Mouse (Mus musculus): ENCODE measurements around the gene Nog. TPM values are rescaled to one million over a fixed set of nuclear protein-coding genes. Genes with fewer than 3 reads are reported as not detected.
A peak's percentile ranks its signal among the peaks of the same experiment; 100 is the strongest.

Gene Nog
- polyA plus RNA-seq, 1 experiment from 2014 or later, result 2.4 TPM

DNA sequence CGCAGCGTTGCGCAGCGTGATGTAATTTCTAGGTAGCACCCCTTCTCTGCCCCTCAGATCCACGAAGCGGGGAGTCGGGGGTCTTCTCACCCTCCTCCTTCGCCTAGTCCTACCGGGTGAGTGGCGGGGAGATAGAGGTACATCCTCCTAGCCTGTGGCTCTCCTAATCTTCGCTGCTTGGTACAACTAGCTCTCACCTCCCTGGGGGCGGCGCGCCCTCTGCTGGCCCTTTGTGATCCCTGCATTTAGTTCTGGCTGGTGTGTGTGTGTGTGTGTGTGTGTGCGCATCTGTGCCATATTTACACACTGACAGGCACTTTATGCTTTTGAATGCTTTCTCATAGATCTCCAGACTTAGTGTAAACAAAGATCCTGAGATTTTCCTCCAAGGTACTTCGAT, 1.3 kb upstream of the Nog start:
- ATAC-seq (ENCODE audit: insufficient read depth, low FRiP score, low read depth), result peak; percentile 47; the same call in 1 of the 2 replicates
- WGBS, result under 1% methylated on average over 16 of the region's 16 CpGs
- Histone ChIP-seq H3K36me3 (no peaks in the 10 kb centered on the region), H3K9ac (no peak overlapping the region), H3K4me2 (peak overlapping the region; percentile 97), H3K27ac (no peak overlapping the region), H3K27me3 (replicated peaks) (peaks cover 30% of the 10 kb centered on the region), H3K9me3 (no peaks in the 10 kb centered on the region), H3K4me3 (replicated peaks) (peak overlapping the region; percentile 62), H3K4me1 (peaks cover 15% of the 10 kb centered on the region)

DNA sequence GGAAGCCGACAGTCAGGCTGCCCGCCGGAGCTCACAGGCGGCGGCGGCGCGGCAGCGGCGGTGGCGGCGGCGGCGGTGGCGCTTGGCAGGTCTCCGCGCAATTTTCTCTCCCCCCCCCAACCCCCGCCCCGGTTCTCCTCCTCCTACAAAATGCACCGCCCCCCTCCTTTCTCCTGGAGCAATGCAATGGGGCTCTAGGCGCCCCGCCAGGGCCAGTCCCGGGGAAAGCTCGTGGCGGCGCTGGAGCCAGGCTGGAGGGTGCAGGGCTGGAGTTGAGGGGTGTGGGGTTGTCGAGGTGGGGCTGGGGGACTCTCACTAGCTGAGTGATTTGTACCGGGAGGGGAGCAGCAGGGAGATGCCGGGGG, 666 bp upstream of the Nog start:
- peak; percentile 37 for ATAC-seq (ENCODE audit: insufficient read depth, low FRiP score, low read depth)
- peak overlapping the region; percentile 58 for H3K27ac ChIP-seq
- peaks cover 20% of the 10 kb centered on the region for H3K4me1 ChIP-seq
- H3K9me3 ChIP-seq, result no peaks in the 10 kb centered on the region
- peak overlapping the region; percentile 62 for H3K4me3 ChIP-seq (replicated peaks)
- H3K27me3 ChIP-seq (replicated peaks), result peaks cover 30% of the 10 kb centered on the region
- peak overlapping the region; percentile 97 for H3K4me2 ChIP-seq
- peak overlapping the region; percentile 33; the same call in 1 of the 2 replicates for H3K9ac ChIP-seq
- H3K36me3 ChIP-seq, result no peaks in the 10 kb centered on the region
- 0% methylated on average over 15 of the region's 29 CpGs for WGBS

DNA sequence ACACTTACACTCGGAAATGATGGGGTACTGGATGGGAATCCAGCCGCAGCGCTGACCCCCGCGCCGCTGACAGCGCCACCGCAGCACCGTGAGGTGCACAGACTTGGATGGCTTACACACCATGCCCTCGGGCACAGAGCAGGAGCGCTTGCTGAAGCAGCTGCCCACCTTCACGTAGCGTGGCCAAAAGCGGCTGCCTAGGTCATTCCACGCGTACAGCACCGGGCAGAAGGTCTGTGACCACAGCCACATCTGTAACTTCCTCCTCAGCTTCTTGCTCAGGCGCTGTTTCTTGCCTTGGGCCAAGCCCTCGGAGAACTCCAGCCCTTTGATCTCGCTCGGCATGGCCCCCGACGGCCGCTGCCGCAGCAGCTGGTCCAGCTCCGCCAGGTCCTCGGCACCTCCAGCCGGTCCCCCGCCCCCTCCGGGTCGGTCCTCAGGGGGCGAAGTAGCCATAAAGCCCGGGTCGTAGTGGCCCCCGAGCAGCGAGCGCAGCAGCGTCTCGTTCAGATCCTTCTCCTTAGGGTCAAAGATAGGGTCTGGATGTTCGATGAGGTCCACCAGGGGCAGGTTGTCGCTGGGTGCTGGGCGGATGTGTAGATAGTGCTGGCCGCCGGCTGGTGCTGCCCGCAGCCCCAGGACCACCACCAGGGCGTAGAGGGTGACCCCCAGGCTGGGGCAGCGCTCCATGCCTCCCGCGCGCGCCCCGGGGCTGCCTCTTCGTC, 639 bp downstream of the Nog start:
- H3K27ac ChIP-seq, result peak overlapping the region; percentile 58
- H3K9ac ChIP-seq, result peak overlapping the region; percentile 33
- peaks cover 24% of the 10 kb centered on the region for H3K4me1 ChIP-seq
- peak overlapping the region; percentile 97 for H3K4me2 ChIP-seq
- under 1% methylated on average over 53 of the region's 53 CpGs for WGBS
- peak overlapping the region; percentile 62 for H3K4me3 ChIP-seq (replicated peaks)
- H3K27me3 ChIP-seq (replicated peaks), result peaks cover 30% of the 10 kb centered on the region
- ATAC-seq (ENCODE audit: insufficient read depth, low FRiP score, low read depth), result no peak
- no peaks in the 10 kb centered on the region for H3K36me3 ChIP-seq
- H3K9me3 ChIP-seq, result no peaks in the 10 kb centered on the region

DNA sequence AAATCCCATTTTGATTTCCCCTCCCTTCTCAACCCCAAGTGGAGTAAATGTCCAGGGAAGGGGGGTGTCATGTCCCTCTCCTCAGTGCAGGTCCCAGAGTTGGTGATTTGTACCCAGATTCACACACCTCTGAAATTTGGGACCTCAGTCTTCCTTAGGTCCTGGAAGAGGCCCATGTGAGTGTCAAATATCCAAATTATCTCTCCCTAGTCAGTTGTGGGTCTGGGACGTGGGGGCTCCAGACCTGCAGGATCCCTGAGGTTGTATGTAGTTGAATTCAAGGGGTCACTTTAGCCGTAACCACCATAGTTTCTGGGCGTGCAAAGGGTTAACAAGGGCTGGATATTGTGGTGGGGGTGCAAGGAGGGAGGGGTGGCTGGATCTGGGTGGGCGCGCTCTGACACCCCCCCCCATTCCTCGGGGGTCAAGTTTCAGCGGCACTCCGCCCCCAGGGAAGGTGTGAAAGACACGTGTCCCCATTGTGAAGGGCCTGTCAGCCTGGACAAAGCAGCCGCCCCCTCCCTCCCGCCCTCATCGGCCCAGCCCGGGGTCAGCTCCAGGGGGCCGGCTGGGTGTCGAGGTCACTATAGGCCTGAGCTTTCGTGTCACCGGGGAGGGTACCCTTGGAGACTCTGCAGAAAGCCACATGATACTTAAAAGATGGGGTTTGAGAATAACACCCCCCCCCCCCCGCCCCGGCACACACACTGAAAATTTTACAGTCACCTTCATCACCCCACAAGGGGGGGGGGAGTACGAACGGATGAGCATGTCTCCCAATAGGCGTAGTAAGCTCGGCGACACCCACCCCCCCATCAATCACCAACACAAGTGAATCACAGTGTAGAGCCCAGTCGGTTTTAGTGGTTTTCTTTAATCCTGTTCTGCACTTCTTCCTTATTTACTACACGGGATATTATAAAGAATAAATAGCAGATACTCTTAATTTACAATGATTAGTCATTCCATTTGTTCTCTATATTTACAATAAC, 2.1 kb downstream of the Nog start:
- Histone ChIP-seq H3K9ac (no peak overlapping the region), H3K9me3 (no peaks in the 10 kb centered on the region), H3K4me2 (peak overlapping the region; percentile 78), H3K36me3 (no peaks in the 10 kb centered on the region), H3K27me3 (replicated peaks) (peaks cover 37% of the 10 kb centered on the region), H3K4me1 (peaks cover 24% of the 10 kb centered on the region), H3K27ac (no peak overlapping the region), H3K4me3 (replicated peaks) (peak overlapping the region; percentile 17)
- no peak for ATAC-seq (ENCODE audit: insufficient read depth, low FRiP score, low read depth)
- WGBS, result 5% methylated on average over 24 of the region's 26 CpGs

DNA sequence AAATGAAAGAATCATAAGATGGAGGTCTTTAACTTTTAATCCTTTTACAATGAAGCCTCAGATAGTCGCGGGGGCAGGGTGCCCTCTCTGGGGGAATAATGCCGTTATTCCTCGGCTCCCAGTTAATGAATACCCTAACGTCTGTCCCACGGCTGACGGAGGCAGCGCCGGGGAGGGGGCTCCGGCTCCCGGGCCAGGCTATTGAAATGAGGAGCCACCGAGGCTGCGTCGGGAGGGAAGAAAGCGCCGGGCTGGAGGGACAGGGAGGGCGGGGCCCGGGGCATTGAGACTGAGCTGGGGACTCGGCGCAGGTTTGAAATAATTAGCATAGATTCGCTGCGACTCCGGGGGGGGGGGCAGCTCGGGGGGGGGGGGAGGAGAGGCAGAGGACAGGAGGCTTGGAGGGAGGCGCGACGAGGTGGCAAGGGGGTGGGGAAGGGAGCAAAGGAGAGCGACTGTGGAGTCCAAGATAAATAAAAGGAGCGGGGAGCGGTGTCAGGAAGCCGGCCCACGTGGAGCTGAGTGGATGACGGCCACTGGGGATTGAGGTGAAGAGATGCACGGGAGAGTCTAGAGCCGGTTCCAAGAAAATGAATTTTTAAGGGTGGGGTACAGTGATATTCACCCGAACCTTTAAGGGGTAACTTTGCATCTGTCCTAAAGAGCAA, 2.9 kb downstream of the Nog start:
- H3K9ac ChIP-seq, result no peak overlapping the region
- no peaks in the 10 kb centered on the region for H3K9me3 ChIP-seq
- peak overlapping the region; percentile 36 for H3K4me3 ChIP-seq (replicated peaks)
- WGBS, result under 1% methylated on average over 29 of the region's 36 CpGs
- H3K27me3 ChIP-seq (replicated peaks), result peaks cover 37% of the 10 kb centered on the region
- H3K4me2 ChIP-seq, result peak overlapping the region; percentile 78
- no peaks in the 10 kb centered on the region for H3K36me3 ChIP-seq
- H3K27ac ChIP-seq, result no peak overlapping the region
- H3K4me1 ChIP-seq, result peaks cover 24% of the 10 kb centered on the region
- ATAC-seq (ENCODE audit: insufficient read depth, low FRiP score, low read depth), result no peak

DNA sequence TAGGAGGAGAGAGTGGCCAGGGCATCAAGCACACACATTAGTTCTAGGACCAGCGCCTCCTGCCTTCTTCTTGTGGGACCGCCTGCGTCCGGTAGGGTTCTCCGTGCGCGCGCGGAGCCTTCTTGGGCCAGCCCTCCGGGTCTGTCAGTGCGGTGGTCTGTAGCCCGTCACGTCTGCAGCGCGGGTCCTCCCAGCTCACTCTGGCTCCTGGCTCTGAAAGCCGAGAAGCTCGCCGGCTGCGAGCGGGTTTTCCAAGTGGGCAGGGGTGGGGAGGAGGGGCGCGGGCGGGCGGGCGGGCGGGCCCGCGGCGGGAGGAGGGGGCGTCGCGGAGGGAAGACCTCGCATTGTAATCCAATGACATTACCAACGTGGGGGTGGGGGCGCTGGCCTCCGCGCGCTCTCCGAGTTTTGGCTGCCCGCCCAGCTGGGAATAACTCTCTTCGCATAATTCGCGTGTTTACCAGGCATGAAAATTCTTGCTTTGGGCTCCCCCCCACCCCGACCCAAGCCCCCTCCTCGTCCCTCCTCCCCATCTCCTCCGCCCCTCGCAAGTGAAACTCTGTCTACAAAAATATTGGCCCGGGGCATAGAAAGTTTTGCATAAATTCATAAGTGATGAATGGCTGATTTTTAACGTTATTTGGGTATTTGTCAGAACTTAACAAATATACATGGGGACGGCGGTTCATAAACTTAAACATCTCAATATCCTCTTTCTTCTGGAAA, 3.7 kb downstream of the Nog start:
- ATAC-seq (ENCODE audit: insufficient read depth, low FRiP score, low read depth), result peak; percentile 65; the same call in 1 of the 2 replicates
- H3K27me3 ChIP-seq (replicated peaks), result peaks cover 37% of the 10 kb centered on the region
- peak overlapping the region; percentile 78 for H3K4me2 ChIP-seq
- H3K27ac ChIP-seq, result peak overlapping the region; percentile 40; the same call in 1 of the 2 replicates
- H3K9ac ChIP-seq, result no peak overlapping the region
- H3K4me1 ChIP-seq, result peaks cover 24% of the 10 kb centered on the region
- H3K9me3 ChIP-seq, result no peaks in the 10 kb centered on the region
- H3K4me3 ChIP-seq (replicated peaks), result peak overlapping the region; percentile 36
- no peaks in the 10 kb centered on the region for H3K36me3 ChIP-seq
- under 1% methylated on average over 37 of the region's 51 CpGs for WGBS

DNA sequence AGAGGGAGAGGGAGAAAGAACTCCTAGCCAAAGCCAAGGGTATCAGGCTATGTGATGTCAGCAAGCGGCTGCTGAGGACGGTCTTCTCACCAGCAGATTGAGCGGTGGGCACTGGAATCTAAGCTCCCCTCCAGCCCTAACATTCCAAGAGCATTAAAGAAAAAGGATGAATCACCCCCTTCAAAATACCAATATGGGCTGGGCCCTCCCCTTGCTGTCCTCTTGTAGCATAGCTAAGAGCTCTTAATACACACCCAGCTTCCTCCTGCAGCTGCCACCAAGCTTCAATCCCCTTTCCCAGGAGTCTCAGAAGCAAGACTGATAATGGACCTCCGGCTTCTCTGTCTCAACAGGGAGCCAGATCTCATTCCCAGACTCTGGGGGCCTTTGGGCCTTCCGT, 4.6 kb downstream of the Nog start:
- Histone ChIP-seq H3K9ac (no peak overlapping the region), H3K27me3 (replicated peaks) (peaks cover 35% of the 10 kb centered on the region), H3K4me1 (peaks cover 24% of the 10 kb centered on the region), H3K9me3 (no peaks in the 10 kb centered on the region), H3K36me3 (no peaks in the 10 kb centered on the region), H3K4me2 (peak overlapping the region; percentile 78), H3K4me3 (replicated peaks) (no peak overlapping the region), H3K27ac (no peak overlapping the region)
- WGBS, result 47% methylated on average over 5 of the region's 5 CpGs
- no peak for ATAC-seq (ENCODE audit: insufficient read depth, low FRiP score, low read depth)

DNA sequence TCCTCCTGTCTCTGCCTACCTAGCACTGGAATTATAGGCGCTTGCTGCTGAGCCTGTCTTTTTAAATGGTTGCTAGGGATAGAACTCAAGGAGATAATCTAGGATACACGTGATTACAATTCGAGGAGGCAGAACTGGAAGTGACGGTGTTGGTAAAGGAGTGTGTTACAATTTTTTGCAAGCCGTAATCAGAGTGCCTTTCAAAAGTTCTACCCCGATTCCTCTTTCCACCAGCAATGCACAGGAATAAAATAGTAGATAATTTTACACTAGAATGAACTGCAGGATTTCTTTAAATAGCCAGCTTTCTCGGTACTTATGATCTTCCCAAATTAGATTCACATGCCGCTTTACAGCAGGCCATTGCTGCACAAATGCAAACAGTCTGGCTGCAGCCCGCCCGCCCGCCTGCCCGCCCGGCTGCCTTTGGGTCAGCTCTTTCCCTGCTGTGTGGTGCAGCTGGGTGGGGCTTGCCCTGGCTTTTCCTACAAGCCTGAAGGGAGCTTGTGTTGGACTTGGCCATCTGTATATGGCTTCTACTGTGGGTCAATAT, 32.2 kb downstream of the Nog start:
- 84% methylated on average over 13 of the region's 13 CpGs for WGBS
- peaks cover 3% of the 10 kb centered on the region; the same call in 1 of the 2 replicates for H3K4me1 ChIP-seq
- no peaks in the 10 kb centered on the region for H3K36me3 ChIP-seq
- no peak overlapping the region for H3K4me3 ChIP-seq (replicated peaks)
- H3K27me3 ChIP-seq (replicated peaks), result no peaks in the 10 kb centered on the region
- H3K9me3 ChIP-seq, result no peaks in the 10 kb centered on the region
- H3K27ac ChIP-seq, result no peak overlapping the region
- no peak for ATAC-seq (ENCODE audit: insufficient read depth, low FRiP score, low read depth)
- no peak overlapping the region for H3K9ac ChIP-seq
- H3K4me2 ChIP-seq, result no peak overlapping the region

DNA sequence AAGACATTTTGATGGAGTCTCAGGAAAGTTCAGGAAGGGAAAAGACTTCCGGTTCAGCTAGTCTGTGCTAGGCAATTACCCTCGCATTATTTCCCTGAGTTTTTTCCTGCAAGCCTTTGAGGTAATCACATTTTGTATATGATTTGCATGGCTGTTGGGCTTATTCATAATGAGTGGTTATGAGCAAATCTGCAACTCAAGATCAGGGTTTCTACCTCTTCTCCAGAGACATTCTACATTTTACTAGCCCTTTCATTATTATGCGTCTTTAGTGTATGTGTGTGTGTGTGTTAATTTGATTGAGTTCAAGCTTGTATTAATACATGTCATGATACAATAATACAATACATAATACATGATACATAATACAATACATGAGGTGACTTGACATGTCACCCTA, 34.6 kb downstream of the Nog start:
- ATAC-seq (ENCODE audit: insufficient read depth, low FRiP score, low read depth), result no peak
- no peak overlapping the region for H3K9ac ChIP-seq
- H3K4me1 ChIP-seq, result peaks cover 3% of the 10 kb centered on the region; the same call in 1 of the 2 replicates
- no peak overlapping the region for H3K4me3 ChIP-seq (replicated peaks)
- H3K9me3 ChIP-seq, result no peaks in the 10 kb centered on the region
- H3K27me3 ChIP-seq (replicated peaks), result no peaks in the 10 kb centered on the region
- WGBS, result 94% methylated on average over 3 of the region's 3 CpGs
- H3K27ac ChIP-seq, result no peak overlapping the region
- no peaks in the 10 kb centered on the region for H3K36me3 ChIP-seq
- H3K4me2 ChIP-seq, result no peak overlapping the region

DNA sequence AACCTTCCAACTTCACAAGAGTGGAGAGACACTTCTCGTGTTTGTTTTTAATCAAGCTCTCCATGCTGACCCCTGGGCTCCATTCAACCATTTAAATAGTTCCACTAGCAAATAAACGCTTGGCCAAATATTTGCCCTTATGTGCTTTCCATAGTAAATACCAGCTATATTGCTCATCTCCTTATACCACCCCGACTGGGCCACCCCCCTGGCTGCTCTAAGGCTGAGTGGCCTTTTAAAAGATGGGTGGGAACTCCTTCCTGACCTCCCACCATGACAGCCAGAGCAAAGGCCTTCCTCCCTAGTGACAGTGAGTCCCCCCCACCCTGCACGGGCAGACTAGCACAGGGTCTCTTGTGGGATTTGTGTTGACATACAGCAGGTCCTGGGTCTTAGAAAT, 37.1 kb downstream of the Nog start:
- Histone ChIP-seq H3K4me2 (no peak overlapping the region), H3K27ac (no peak overlapping the region), H3K4me1 (peaks cover 3% of the 10 kb centered on the region; the same call in 1 of the 2 replicates), H3K9ac (no peak overlapping the region), H3K9me3 (no peaks in the 10 kb centered on the region), H3K27me3 (replicated peaks) (no peaks in the 10 kb centered on the region), H3K36me3 (no peaks in the 10 kb centered on the region), H3K4me3 (replicated peaks) (no peak overlapping the region)
- no peak for ATAC-seq (ENCODE audit: insufficient read depth, low FRiP score, low read depth)
- 37% methylated on average over 4 of the region's 4 CpGs for WGBS

DNA sequence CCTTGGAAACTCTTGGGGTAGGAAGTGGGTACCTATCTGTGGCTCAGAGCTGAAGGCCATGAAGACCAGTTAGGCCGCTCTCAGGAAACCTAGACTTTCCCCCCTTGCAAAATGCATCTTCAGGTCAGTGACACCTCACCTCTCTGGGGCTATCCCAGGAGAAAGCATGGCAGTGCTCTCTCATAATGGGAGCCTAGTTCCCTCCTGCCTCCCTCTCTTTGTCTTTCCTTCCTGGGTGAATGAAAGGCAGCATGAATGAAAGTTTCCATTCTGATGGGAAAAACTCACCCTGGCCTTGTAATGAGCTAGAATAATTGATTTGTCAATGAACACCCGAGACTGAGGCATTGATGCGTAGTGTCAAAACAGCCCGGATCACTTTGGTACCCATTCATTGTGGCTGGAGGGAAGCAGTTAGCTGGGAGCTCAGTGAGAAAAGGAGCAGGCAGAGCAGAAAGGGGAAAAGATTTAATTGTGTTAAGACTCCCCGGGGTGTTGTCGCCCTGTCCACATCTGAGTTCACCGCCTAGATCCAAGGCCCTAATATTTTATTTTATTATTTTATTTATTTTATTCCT, 42.7 kb downstream of the Nog start:
- no peak for ATAC-seq (ENCODE audit: insufficient read depth, low FRiP score, low read depth)
- Histone ChIP-seq H3K9ac (no peak overlapping the region), H3K4me2 (no peak overlapping the region), H3K4me1 (no peaks in the 10 kb centered on the region), H3K36me3 (no peaks in the 10 kb centered on the region), H3K4me3 (replicated peaks) (no peak overlapping the region), H3K27ac (no peak overlapping the region), H3K9me3 (no peaks in the 10 kb centered on the region), H3K27me3 (replicated peaks) (no peaks in the 10 kb centered on the region)
- 84% methylated on average over 7 of the region's 7 CpGs for WGBS
